Mouse (Mus musculus) urinary bladder, postnatal 10 days (tissue): ENCODE results near the gene Cadm4.

ENCODE experiments used
- DNase-seq: peaks from one replicate; pipeline ENCODE4 v3.0.0; 2022; ENCODE audit warnings: low spot score

Cadm4 gene

GRCm38 (mm10) chr7:24481474-24482207 lies at the start of gene Cadm4:
Cadm4 (plus strand) TSS chr7:24482023.
- DNase-seq, result peak; percentile 36

- no peak for DNase-seq
Observed at GRCm38 (mm10) chr7:24435305-24435704, 46.5 kb upstream of the Cadm4 start.

GRCm38 (mm10) chr7:24437981-24438380 lies 43.8 kb upstream of the Cadm4 start:
- no peak for DNase-seq

GRCm38 (mm10) chr7:24439191-24439590 lies 42.6 kb upstream of the Cadm4 start:
- DNase-seq, result no peak

- DNase-seq, result no peak
Observed at GRCm38 (mm10) chr7:24439891-24440290, 41.9 kb upstream of the Cadm4 start.

- DNase-seq, result no peak
Observed at GRCm38 (mm10) chr7:24441785-24442184, 40.0 kb upstream of the Cadm4 start.

GRCm38 (mm10) chr7:24442313-24442712 lies 39.5 kb upstream of the Cadm4 start:
- no peak for DNase-seq

GRCm38 (mm10) chr7:24445266-24445926 lies 36.4 kb upstream of the Cadm4 start:
- DNase-seq, result no peak

- DNase-seq, result no peak
Observed at GRCm38 (mm10) chr7:24446697-24447340, 35.0 kb upstream of the Cadm4 start.

GRCm38 (mm10) chr7:24448782-24449517 lies 32.9 kb upstream of the Cadm4 start:
- no peak for DNase-seq

- no peak for DNase-seq
Observed at GRCm38 (mm10) chr7:24450585-24451017, 31.2 kb upstream of the Cadm4 start.

GRCm38 (mm10) chr7:24451855-24452311 lies 29.9 kb upstream of the Cadm4 start, which contains the start of gene Irgc1:
Irgc1 (minus strand) TSS chr7:24452297.
- no peak for DNase-seq

- DNase-seq, result no peak
Observed at GRCm38 (mm10) chr7:24454199-24454598, 27.6 kb upstream of the Cadm4 start.

GRCm38 (mm10) chr7:24455726-24456125 lies 26.1 kb upstream of the Cadm4 start:
- no peak for DNase-seq

- no peak for DNase-seq
Observed at GRCm38 (mm10) chr7:24457726-24458370, 24.0 kb upstream of the Cadm4 start.

- DNase-seq, result no peak
Observed at GRCm38 (mm10) chr7:24459440-24459839, 22.4 kb upstream of the Cadm4 start.

GRCm38 (mm10) chr7:24459843-24460242 lies 22.0 kb upstream of the Cadm4 start:
- DNase-seq, result no peak

- DNase-seq, result no peak
Observed at GRCm38 (mm10) chr7:24461376-24462051, 20.3 kb upstream of the Cadm4 start.

- no peak for DNase-seq
Observed at GRCm38 (mm10) chr7:24462388-24463319, 19.2 kb upstream of the Cadm4 start, which contains the start of gene Plaur. Plaur (plus strand) TSS chr7:24462484.

GRCm38 (mm10) chr7:24466835-24467234 lies 15.0 kb upstream of the Cadm4 start:
- no peak for DNase-seq
